ENCODE assay signal across 9 mouse cellular contexts in the genomic region with DNA sequence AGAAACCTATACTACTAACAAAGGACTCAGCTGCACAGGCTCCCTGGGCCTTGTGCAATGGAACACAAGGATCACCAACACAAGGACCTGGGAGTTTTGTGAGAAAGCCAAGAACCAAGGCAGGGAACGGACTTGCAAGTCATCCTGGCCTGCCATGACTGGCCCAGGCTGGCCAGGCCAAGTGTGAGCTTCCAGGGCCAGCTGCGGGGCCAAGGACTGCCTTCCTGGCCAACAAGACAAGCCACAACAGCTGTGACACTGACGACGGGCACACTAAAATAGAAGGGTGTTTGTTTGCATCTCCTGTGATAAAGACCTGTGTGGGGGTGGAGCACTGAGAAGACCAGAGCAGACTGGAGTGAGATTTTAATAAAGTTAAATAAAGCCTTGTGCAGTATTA.
DNase-seq lines count a peak whose midpoint lies in the region; ATAC-seq and TF ChIP-seq lines count a peak whose summit lies in the region.
"Had no signal": no experiment of that assay in that cellular context is flagged by ENCODE, and none has a peak within 500 bp of the region (broad histone marks: within the 10 kb centered on the region; RNA-seq: fewer than 3 reads in every experiment).

No protein-coding gene starts in this region.

- no peak for ATAC-seq in hindbrain, embryonic 14.5 days (ENCODE audit: low FRiP score)
- no peak for ATAC-seq in heart, postnatal 0 days (ENCODE audit: insufficient read depth, low read depth)
- no peak for ATAC-seq in monocyte, adult 5-6 weeks (replicated peaks; ENCODE audit: insufficient number of reproducible peaks, low FRiP score, low TSS enrichment, poor library complexity, severe bottlenecking)

- no peak overlapping the region for H3K4me3 ChIP-seq in hindbrain, embryonic 10.5 days
- no peak overlapping the region for H3K4me3 ChIP-seq in hindbrain, embryonic 14.5 days (replicated peaks; ENCODE audit: low read length)
- no peak overlapping the region for H3K4me3 ChIP-seq in heart, postnatal 0 days (ENCODE audit: low read depth, low read length)
- H3K4me3 ChIP-seq: midbrain, embryonic 12.5 days had no signal

- H3K4me1 ChIP-seq in hindbrain, embryonic 10.5 days (replicated peaks), result peaks cover 19% of the 10 kb centered on the region; the same call in 1 of the 2 replicates
- peaks cover 5% of the 10 kb centered on the region for H3K4me1 ChIP-seq in hindbrain, embryonic 14.5 days (replicated peaks; ENCODE audit: control insufficient read depth, insufficient read depth, low read length)
- peaks cover 47% of the 10 kb centered on the region for H3K4me1 ChIP-seq in heart, postnatal 0 days (ENCODE audit: control insufficient read depth, insufficient read depth)

- H3K27me3 ChIP-seq in hindbrain, embryonic 10.5 days (ENCODE audit: insufficient read depth, poor library complexity, severe bottlenecking), result no peaks in the 10 kb centered on the region
- H3K27me3 ChIP-seq in hindbrain, embryonic 14.5 days (ENCODE audit: control insufficient read depth, insufficient read depth, low read length), result no peaks in the 10 kb centered on the region
- no peaks in the 10 kb centered on the region for H3K27me3 ChIP-seq in heart, postnatal 0 days (ENCODE audit: control insufficient read depth, insufficient read depth, low read length)
- H3K27me3 ChIP-seq: midbrain, embryonic 12.5 days had no signal

- WGBS in hindbrain, embryonic 10.5 days, result 85% methylated on average over 4 of the region's 4 CpGs
- WGBS in hindbrain, embryonic 14.5 days, result 71% methylated on average over 4 of the region's 4 CpGs
- WGBS in heart, postnatal 0 days, result 27% methylated on average over 4 of the region's 4 CpGs

- H3K4me2 ChIP-seq in hindbrain, embryonic 14.5 days (replicated peaks), result no peak overlapping the region
- H3K4me2 ChIP-seq in heart, postnatal 0 days (ENCODE audit: low read depth, low read length), result no peak overlapping the region
- H3K4me2 ChIP-seq: midbrain, embryonic 12.5 days had no signal

- TF ChIP-seq EP300 in heart, postnatal 0 days (IDR thresholded peaks at IDR 0.05; ENCODE audit: low read depth), result no peak

- no peaks in the 10 kb centered on the region for H3K36me3 ChIP-seq in hindbrain, embryonic 10.5 days
- H3K36me3 ChIP-seq in hindbrain, embryonic 14.5 days (replicated peaks; ENCODE audit: control insufficient read depth, insufficient read depth), result no peaks in the 10 kb centered on the region
- H3K36me3 ChIP-seq in heart, postnatal 0 days (replicated peaks; ENCODE audit: control insufficient read depth, insufficient read depth, low read length), result no peaks in the 10 kb centered on the region
- H3K36me3 ChIP-seq: midbrain, embryonic 12.5 days had no signal

- no peak overlapping the region for H3K9ac ChIP-seq in hindbrain, embryonic 14.5 days
- H3K9ac ChIP-seq in heart, postnatal 0 days (replicated peaks; ENCODE audit: low read depth, low read length), result no peak overlapping the region
- H3K9ac ChIP-seq: midbrain, embryonic 12.5 days had no signal

- H3K27ac ChIP-seq in hindbrain, embryonic 10.5 days, result peak overlapping the region; percentile 50; the same call in 1 of the 2 replicates
- no peak overlapping the region for H3K27ac ChIP-seq in hindbrain, embryonic 14.5 days
- peak overlapping the region; percentile 43 for H3K27ac ChIP-seq in heart, postnatal 0 days (ENCODE audit: low read depth)
- H3K27ac ChIP-seq: midbrain, embryonic 12.5 days had no signal

- no peaks in the 10 kb centered on the region for H3K9me3 ChIP-seq in hindbrain, embryonic 10.5 days
- H3K9me3 ChIP-seq in hindbrain, embryonic 14.5 days (ENCODE audit: control insufficient read depth, low read length), result no peaks in the 10 kb centered on the region
- H3K9me3 ChIP-seq in heart, postnatal 0 days (replicated peaks; ENCODE audit: control insufficient read depth, low read length), result no peaks in the 10 kb centered on the region
- H3K9me3 ChIP-seq: midbrain, embryonic 12.5 days had no signal

- DNase-seq in hindbrain, embryonic 10.5 days (ENCODE audit: low spot score), result no peak
- no peak for DNase-seq in hindbrain, embryonic 14.5 days (ENCODE audit: low spot score)
- peak; percentile 40 for DNase-seq in urinary bladder, adult 2 months (ENCODE audit: low spot score)
- DNase-seq in urinary bladder, postnatal 4 days (ENCODE audit: low spot score in 2 of 2), result no peak
- DNase-seq in heart, postnatal 0 days (ENCODE audit: low spot score), result no peak
- no peak for DNase-seq in testis, postnatal 14 days (ENCODE audit: low spot score)
- no peak for DNase-seq in spleen, adult 18-20 months

- TF ChIP-seq CTCF in heart, postnatal 0 days (IDR thresholded peaks at IDR 0.05; ENCODE audit: low read depth), result no peak
